Mouse (Mus musculus): ENCODE data around the gene Ptpn7.

Ptpn7 gene

GRCm38 (mm10) chr1:135189186-135189585 lies 56.7 kb downstream of the Ptpn7 start:
- DNase-seq, result no peak

GRCm38 (mm10) chr1:135194335-135194734 lies 61.8 kb downstream of the Ptpn7 start:
- peak; percentile 32 for DNase-seq
